Mouse (Mus musculus) ES-E14 (cell line): Measurements from ENCODE around the gene A930033H14Rik.

Experiments
- CHD2 ChIP-seq: IDR thresholded peaks from 2 replicates; pipeline ENCODE4 v1.6.1; 2014; ENCODE audit warnings: mild to moderate bottlenecking, low read depth, low read length, inconsistent platforms
- HCFC1 ChIP-seq: IDR thresholded peaks from 2 replicates; pipeline ENCODE4 v1.6.1; 2012; ENCODE audit warnings: low read length, inconsistent platforms, borderline replicate concordance; ENCODE audit not compliant: insufficient read depth
- MAFK ChIP-seq: IDR thresholded peaks from 2 replicates; pipeline ENCODE4 v1.6.1; 2014; ENCODE audit warnings: mild to moderate bottlenecking, low read depth, low read length, inconsistent platforms; ENCODE audit not compliant: insufficient read depth
- ZC3H11A ChIP-seq: IDR thresholded peaks from 2 replicates; pipeline ENCODE4 v1.6.1; 2012; ENCODE audit warnings: low read depth, mild to moderate bottlenecking, inconsistent platforms, low read length, borderline replicate concordance
- ZNF384 ChIP-seq: IDR thresholded peaks from 2 replicates; pipeline ENCODE4 v1.6.1; 2012; ENCODE audit warnings: low read depth, low read length, inconsistent platforms

DNA sequence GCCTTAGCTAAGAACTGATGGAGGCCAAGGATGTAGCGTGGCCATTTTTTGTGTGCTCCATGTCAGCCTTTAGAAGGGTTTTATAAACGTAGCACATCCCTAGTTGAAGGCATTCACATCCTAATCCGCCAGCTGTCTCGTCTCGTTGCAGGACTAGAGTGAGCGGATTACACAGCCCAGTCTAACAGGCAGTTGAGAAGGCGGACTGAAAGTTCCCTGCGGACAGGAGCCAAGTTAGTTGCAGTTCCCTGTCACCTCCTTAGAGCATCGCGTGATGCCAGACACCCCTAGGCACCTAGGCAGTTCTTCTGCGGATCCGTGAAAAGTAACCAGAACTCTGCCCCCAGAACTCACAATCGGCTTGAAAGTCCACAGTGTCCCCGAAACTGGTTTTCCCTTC lies 922 bp downstream of the A930033H14Rik start:
- TF ChIP-seq HCFC1 (no peak), CHD2 (no peak), ZC3H11A (no peak), MAFK (no peak), ZNF384 (no peak)
